Mouse (Mus musculus) limb, embryonic 13.5 days (tissue): Measurements from ENCODE around the gene Sugct. TPM values are rescaled to one million over a fixed set of nuclear protein-coding genes. Genes with fewer than 3 reads are reported as not detected.

Experiments
- ATAC-seq: fragments of 200-750 bp; cut with Nextera tagmentation; 2 replicates; pipeline ENCODE4 v1.8.0; 2017; ENCODE audit warnings: low read depth, moderate number of reproducible peaks, moderate TSS enrichment; ENCODE audit not compliant: low FRiP score
- H3K27ac ChIP-seq: fragments of 300-500 bp; sonication (generic); 2 replicates; pipeline ENCODE4 v1.5.1; 2015; ENCODE audit warnings: inconsistent platforms, mild to moderate bottlenecking, moderate library complexity
- H3K27me3 ChIP-seq: fragments of 300-500 bp; sonication (generic); 2 replicates; pipeline ENCODE4 v1.6.1; 2015; ENCODE audit warnings: mild to moderate bottlenecking, inconsistent platforms
- H3K36me3 ChIP-seq: fragments of 300-500 bp; sonication (generic); 2 replicates; pipeline ENCODE4 v1.6.1; 2015; ENCODE audit warnings: inconsistent platforms, mild to moderate bottlenecking, moderate library complexity
- H3K4me1 ChIP-seq: fragments of 300-500 bp; sonication (generic); 2 replicates; pipeline ENCODE4 v1.6.1; 2015; ENCODE audit warnings: inconsistent platforms
- H3K4me2 ChIP-seq: fragments of 300-500 bp; sonication (generic); replicated peaks from 2 replicates; pipeline ENCODE4 v1.6.1; 2015; ENCODE audit warnings: inconsistent platforms, mild to moderate bottlenecking, moderate library complexity
- H3K4me3 ChIP-seq: fragments of 300-500 bp; sonication (generic); 2 replicates; pipeline ENCODE4 v1.5.1; 2015; ENCODE audit warnings: moderate library complexity, mild to moderate bottlenecking, inconsistent platforms
- H3K9ac ChIP-seq: fragments of 300-500 bp; sonication (generic); 2 replicates; pipeline ENCODE4 v1.6.1; 2015; ENCODE audit warnings: mild to moderate bottlenecking, inconsistent platforms
- H3K9me3 ChIP-seq: fragments of 300-500 bp; sonication (generic); 2 replicates; pipeline ENCODE4 v1.6.1; 2016; ENCODE audit warnings: inconsistent platforms
- WGBS: fragments of 180-500 bp; shearing (Covaris S2); methylation state at CpG from one replicate; pipeline ENCODE4 v1.1.7; 2015; 5-methylcytosine and 5-hydroxymethylcytosine counted together
- polyA plus RNA-seq: library from polyadenylated mRNA; unstranded; fragments of >200 nt; fragmentation: Nextera tagmentation; extraction: Ambion mirVana; gene quantifications from 2 replicates; pipeline ENCODE4 v1.2.1, GENCODE M21; 2015

Gene Sugct
- polyA plus RNA-seq, 1 experiment from 2014 or later, result 6.8 TPM

DNA sequence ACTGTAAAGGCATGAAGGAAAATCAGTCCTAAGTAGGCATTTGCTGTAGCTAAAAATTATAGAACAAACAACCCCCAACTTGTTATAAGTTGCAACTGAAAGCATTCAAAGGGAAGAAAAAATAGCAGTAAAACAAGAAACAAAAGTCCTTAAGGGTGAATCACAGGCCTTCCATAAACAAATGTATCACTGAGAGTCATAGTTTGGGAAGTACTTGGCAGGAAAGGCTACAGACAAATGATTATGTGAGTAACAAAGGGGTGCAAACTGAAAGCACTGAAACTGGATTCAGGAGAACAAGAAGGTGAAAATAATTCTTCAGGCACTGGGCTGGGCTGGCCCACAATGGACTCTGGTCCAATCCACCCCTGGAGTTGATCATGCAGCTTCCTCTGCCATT lies 482.7 kb downstream of the Sugct start:
- no peak overlapping the region for H3K4me3 ChIP-seq
- H3K4me1 ChIP-seq, result no peaks in the 10 kb centered on the region
- no peaks in the 10 kb centered on the region for H3K36me3 ChIP-seq
- H3K4me2 ChIP-seq, result no peak overlapping the region
- H3K9me3 ChIP-seq, result no peaks in the 10 kb centered on the region
- no peak overlapping the region for H3K27ac ChIP-seq
- no peak overlapping the region for H3K9ac ChIP-seq
- ATAC-seq, result no peak
- H3K27me3 ChIP-seq, result no peaks in the 10 kb centered on the region

DNA sequence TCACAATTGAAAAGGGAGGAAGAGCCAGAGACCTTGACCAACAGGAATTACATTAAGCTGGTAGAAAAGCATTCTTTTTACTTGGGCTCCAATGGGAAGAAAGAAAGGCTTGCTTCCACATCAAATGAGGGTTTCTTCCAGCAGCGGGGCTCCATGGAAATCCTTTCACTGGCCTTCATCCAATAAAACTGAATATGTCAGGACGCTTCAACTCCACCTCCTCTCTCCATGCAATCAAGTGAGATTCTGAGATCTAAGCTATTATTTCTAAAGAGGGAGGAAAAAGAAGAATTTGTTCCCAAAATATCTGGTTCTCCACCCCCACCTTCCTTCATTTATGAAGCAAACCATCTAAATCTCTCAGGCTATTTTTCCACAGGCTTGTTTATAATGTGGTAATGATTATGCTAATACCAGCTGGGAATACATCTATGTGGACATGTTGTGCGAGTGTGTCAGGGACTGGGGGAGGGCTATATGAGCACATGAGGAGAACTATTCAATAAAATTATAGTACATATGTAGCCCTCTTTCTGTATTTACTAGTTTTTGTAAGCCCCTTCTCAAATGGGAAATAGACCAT lies 505.1 kb downstream of the Sugct start:
- Histone ChIP-seq H3K4me3 (no peak overlapping the region), H3K36me3 (no peaks in the 10 kb centered on the region), H3K4me1 (peaks cover 24% of the 10 kb centered on the region), H3K27ac (0 out of 2 replicates have a peak overlapping the region, but pooled peaks have one; percentile 22), H3K27me3 (no peaks in the 10 kb centered on the region), H3K9me3 (no peaks in the 10 kb centered on the region), H3K9ac (no peak overlapping the region), H3K4me2 (no peak overlapping the region)
- peak; percentile 74; the same call in 1 of the 2 replicates for ATAC-seq
- WGBS, result 37% methylated on average over 3 of the region's 3 CpGs

DNA sequence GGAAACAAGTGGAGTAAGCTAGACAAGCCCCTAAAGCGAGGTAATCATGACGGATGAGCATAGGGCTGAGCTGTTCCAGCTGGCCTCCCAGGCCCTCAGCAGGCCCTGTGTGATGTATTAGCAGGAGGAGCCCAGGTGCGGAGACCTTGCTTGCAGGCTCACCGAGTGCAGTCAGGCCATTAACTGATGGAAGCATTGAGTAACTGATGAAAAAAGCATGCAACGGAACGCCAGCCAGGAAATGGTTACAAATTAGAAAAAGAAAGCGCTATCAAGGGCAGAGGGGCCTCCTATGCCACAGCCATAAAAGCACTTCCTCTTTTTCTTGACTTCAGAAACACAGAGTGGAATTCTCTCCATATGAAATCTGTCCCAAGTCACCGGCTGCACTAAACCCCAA lies 510.1 kb downstream of the Sugct start:
- no peaks in the 10 kb centered on the region for H3K9me3 ChIP-seq
- peaks cover 20% of the 10 kb centered on the region for H3K4me1 ChIP-seq
- 6% methylated on average over 8 of the region's 8 CpGs for WGBS
- no peaks in the 10 kb centered on the region for H3K27me3 ChIP-seq
- no peak overlapping the region for H3K4me3 ChIP-seq
- H3K27ac ChIP-seq, result no peak overlapping the region
- no peaks in the 10 kb centered on the region for H3K36me3 ChIP-seq
- ATAC-seq, result peak; percentile 87; the same call in 1 of the 2 replicates
- peak overlapping the region; percentile 40 for H3K4me2 ChIP-seq
- H3K9ac ChIP-seq, result no peak overlapping the region

DNA sequence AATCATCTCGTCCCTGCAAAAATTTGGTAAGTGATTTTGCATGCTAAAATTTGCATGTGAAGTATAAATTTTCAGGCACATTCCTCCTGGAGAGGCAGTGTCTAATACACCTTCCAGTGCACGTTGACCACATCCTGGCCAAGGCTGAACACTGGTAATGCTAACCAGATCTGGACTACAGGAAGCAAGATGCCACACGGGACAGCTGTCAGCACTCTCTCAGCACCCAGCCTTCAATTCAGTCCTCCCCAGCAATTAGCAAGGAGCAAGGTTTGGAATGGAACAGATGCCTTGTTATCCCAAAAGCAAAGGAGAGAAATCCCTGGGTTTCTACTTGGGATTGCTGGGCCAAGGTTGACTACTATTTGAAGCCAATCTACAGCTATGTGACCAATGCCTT lies 529.4 kb downstream of the Sugct start:
- Histone ChIP-seq H3K4me3 (no peak overlapping the region), H3K36me3 (no peaks in the 10 kb centered on the region), H3K27me3 (no peaks in the 10 kb centered on the region), H3K27ac (no peak overlapping the region), H3K9ac (no peak overlapping the region), H3K4me1 (0 out of 2 replicates have a peak, but pooled peaks cover 2% of the 10 kb centered on the region), H3K9me3 (no peaks in the 10 kb centered on the region), H3K4me2 (no peak overlapping the region)
- no peak for ATAC-seq
- WGBS, result 41% methylated on average over 3 of the region's 3 CpGs

DNA sequence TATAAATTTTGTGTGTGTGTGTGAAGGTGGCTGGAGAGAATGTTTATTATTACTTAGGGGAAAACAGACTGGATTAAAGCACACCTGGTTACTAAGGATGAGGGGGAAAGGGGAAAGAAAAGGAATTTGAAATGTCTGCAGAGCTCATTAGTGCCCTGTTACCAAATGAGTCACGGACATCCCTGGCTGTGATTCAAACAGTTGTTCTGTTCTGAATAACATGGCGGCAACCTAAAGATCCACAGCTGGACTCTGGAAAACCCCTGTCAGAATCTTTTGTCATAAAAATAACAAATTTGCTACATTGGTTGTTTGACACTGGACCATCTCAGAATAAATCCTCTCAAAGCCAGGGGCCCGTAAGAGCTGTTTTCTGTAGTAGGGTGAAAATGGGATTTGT lies 530.6 kb downstream of the Sugct start:
- Histone ChIP-seq H3K9me3 (no peaks in the 10 kb centered on the region), H3K27me3 (no peaks in the 10 kb centered on the region), H3K9ac (no peak overlapping the region), H3K4me2 (no peak overlapping the region), H3K27ac (no peak overlapping the region), H3K36me3 (no peaks in the 10 kb centered on the region), H3K4me3 (no peak overlapping the region), H3K4me1 (0 out of 2 replicates have a peak, but pooled peaks cover 2% of the 10 kb centered on the region)
- 31% methylated on average over 3 of the region's 3 CpGs for WGBS
- ATAC-seq, result no peak

DNA sequence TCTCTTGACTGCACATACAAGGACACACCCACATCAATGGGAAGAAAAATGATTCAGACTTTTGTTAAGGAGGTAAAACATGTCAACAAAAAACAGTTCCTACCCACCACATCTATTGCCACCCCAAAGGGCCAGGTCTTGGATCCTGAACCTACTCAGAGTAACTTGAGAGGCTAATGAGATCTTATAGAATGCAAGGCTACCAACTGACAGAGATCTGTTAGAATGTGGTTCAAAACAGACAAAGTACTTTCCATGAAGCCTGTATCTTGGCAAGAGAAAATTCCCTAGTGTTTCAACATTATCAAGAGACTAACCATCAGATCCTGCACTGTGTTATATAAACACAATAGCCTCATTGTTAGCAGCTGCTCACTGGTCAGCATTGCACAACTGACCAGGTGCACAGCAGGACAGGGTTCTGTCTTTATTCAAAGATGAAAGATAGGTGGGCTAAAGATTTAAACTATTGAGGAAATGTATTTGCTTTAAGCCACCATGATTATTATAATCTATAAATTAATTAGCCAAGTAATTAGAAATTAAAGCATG lies 548.8 kb downstream of the Sugct start:
- H3K4me2 ChIP-seq, result no peak overlapping the region
- no peak for ATAC-seq
- H3K9me3 ChIP-seq, result no peaks in the 10 kb centered on the region
- no peaks in the 10 kb centered on the region for H3K27me3 ChIP-seq
- no peak overlapping the region for H3K9ac ChIP-seq
- no peak overlapping the region for H3K27ac ChIP-seq
- H3K4me1 ChIP-seq, result no peaks in the 10 kb centered on the region
- no peaks in the 10 kb centered on the region for H3K36me3 ChIP-seq
- H3K4me3 ChIP-seq, result no peak overlapping the region

DNA sequence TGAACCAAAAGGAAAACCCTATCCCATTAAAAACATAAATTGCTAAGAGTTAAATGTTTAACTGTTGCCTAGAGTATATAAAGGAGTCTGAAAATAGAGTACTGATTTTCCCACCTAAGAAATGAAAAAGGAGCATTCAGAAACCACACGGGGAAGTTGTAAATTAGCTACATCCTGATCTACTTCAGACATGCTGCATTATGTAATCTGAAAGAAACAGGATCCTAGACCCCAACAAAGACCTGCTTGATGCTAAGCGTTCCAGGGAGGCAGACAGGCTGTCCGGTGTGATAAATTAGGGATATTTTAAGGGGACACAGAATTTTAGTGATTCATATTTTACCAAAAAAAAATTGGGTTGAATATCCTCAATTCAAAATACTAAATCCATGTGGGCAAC lies 579.3 kb downstream of the Sugct start:
- Histone ChIP-seq H3K36me3 (no peaks in the 10 kb centered on the region), H3K9me3 (no peaks in the 10 kb centered on the region), H3K4me2 (no peak overlapping the region), H3K4me1 (no peaks in the 10 kb centered on the region), H3K4me3 (no peak overlapping the region), H3K27me3 (no peaks in the 10 kb centered on the region), H3K27ac (no peak overlapping the region), H3K9ac (no peak overlapping the region)
- ATAC-seq, result no peak
- WGBS, result 43% methylated on average over 3 of the region's 3 CpGs

DNA sequence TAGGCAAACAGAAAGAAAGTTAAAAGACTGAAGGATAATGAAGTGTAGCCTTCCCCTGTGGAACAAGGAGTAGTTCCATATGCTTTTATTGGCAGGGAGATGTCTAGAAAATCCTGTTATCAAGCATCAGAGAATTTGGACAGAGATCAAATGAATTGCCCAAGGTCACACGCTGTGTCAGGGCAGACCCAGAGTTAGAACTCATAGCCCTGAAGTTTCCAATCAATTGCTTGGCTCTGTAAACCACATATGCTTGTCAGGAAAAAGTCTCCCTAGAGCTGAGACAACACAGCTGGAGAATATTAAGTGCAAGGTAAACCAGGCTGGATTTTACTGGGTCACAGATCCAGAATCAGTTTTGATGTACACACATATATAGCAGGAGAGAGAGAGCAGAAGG lies 593.0 kb downstream of the Sugct start:
- no peak for ATAC-seq
- Histone ChIP-seq H3K36me3 (no peaks in the 10 kb centered on the region), H3K4me3 (no peak overlapping the region), H3K27me3 (no peaks in the 10 kb centered on the region), H3K9me3 (no peaks in the 10 kb centered on the region), H3K27ac (no peak overlapping the region), H3K4me2 (no peak overlapping the region), H3K9ac (no peak overlapping the region), H3K4me1 (no peaks in the 10 kb centered on the region)
- WGBS, result 58% methylated on average over 1 of the region's 1 CpGs

DNA sequence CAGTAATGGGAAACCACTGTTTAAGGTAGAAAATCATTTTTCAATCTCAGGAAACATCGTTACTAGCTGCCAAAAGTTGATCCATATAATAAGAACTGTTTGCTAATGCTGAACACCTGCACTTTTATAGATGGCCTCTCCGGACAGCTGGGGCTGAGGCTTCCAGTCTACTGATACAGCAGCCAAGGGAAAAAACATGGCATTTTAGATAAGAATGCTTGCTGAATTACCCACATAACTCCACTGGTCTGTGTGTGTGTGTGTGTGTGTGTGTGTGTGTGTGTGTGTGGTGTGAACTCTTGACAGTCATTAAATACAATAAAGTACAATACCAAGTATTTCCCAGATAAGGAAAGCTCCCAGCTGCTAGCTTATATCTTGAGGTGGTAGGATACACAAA lies 608.8 kb downstream of the Sugct start:
- Histone ChIP-seq H3K4me3 (no peak overlapping the region), H3K36me3 (no peaks in the 10 kb centered on the region), H3K27ac (peak overlapping the region; percentile 22; the same call in 1 of the 2 replicates), H3K9me3 (no peaks in the 10 kb centered on the region), H3K27me3 (no peaks in the 10 kb centered on the region), H3K9ac (no peak overlapping the region), H3K4me1 (peaks cover 27% of the 10 kb centered on the region), H3K4me2 (no peak overlapping the region)
- 17% methylated on average over 2 of the region's 2 CpGs for WGBS
- ATAC-seq, result peak; percentile 64

DNA sequence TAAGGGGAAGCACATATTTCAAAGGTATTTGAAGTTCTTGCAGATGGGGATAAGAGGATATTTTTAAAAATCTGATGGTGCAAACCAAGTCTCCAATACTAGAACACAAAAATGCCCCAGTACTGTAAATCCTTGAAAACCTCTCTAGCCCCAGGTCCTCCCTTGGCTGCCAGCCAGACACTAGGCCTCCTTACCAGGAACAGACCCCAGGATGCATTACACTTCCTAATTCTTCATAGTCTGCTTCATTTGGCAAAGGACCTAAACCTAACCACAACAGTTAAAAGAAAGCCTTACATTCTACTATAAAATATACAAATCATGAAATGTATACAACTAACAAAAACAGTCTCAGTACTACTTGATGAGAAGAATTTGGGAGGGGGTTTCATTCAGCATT lies 609.2 kb downstream of the Sugct start:
- no peaks in the 10 kb centered on the region for H3K27me3 ChIP-seq
- peaks cover 27% of the 10 kb centered on the region for H3K4me1 ChIP-seq
- H3K9me3 ChIP-seq, result no peaks in the 10 kb centered on the region
- ATAC-seq, result peak; percentile 77
- H3K4me3 ChIP-seq, result no peak overlapping the region
- no peak overlapping the region for H3K27ac ChIP-seq
- no peak overlapping the region for H3K4me2 ChIP-seq
- no peaks in the 10 kb centered on the region for H3K36me3 ChIP-seq
- no peak overlapping the region for H3K9ac ChIP-seq

DNA sequence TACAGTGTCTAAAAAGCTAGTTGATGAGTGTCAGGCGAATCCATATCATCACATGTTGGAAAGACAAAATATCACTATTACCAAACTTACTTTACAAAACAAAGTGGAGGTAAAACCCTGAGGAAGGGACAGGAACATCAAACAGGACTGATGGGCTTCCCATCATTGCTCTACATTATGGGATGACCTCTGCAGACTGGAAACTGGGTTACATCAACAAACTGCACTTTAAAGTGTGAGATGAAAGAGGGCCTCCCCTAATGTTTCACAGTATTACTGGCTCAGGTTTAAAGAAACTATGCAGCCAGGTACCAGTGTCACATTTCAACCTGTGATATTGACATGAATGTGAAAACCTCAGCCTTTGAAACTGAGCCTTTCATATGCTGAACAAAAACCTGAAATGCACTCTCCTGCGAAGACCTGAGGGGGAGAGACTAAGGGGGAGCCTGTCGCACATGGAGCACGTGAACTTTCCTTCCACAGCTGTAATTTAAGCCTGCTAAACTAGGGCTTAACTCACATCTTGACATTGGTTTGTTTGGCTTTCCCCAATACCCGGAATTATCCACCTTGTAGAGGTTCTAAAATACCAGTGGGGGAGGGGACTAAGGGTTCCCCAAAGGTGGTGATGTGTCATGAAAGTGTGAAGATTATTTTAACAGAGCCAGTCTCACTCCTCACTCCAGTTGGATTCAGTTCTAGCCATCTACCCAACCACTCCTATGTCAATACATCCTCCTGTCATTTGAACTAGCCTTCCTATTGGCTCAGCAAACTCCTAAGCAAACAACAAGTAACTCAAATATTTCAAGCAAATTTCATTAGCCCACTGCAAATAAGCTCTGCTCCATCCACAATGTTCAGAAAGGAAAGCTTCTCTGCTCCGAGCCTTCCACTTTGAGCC lies 610.2 kb downstream of the Sugct start:
- Histone ChIP-seq H3K4me3 (no peak overlapping the region), H3K27ac (no peak overlapping the region), H3K27me3 (no peaks in the 10 kb centered on the region), H3K9me3 (no peaks in the 10 kb centered on the region), H3K4me2 (no peak overlapping the region), H3K4me1 (peaks cover 27% of the 10 kb centered on the region), H3K36me3 (no peaks in the 10 kb centered on the region), H3K9ac (no peak overlapping the region)
- 37% methylated on average over 6 of the region's 6 CpGs for WGBS
- ATAC-seq, result peak; percentile 49

DNA sequence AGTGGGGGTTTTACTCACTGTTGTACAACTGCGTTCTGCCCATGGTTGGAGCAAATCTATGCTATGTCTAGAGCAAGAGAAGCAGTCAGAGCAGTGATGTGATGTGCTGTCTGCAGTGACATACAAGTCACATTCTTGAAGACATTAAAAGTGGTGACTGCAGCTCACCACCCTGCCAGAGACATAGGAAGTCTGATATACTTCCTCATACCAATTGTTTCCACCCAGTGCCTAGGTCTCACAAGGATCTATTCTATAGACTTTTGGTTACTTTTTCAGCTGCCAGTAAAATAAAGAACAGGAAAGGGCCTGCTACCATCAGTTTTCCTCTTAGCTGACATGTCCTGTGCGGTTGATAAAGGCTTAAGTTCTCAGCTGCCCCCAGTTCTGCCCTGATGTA lies 613.7 kb downstream of the Sugct start:
- Histone ChIP-seq H3K4me3 (no peak overlapping the region), H3K9ac (no peak overlapping the region), H3K4me2 (no peak overlapping the region), H3K36me3 (no peaks in the 10 kb centered on the region), H3K27ac (no peak overlapping the region), H3K9me3 (no peaks in the 10 kb centered on the region), H3K4me1 (peaks cover 26% of the 10 kb centered on the region), H3K27me3 (no peaks in the 10 kb centered on the region)
- WGBS, result 80% methylated on average over 2 of the region's 2 CpGs
- no peak for ATAC-seq
